Mouse (Mus musculus): ENCODE data around the gene Amfr. TPM values are rescaled to one million over a fixed set of nuclear protein-coding genes. Genes with fewer than 3 reads are reported as not detected.

The Amfr gene
- polyA plus RNA-seq, 1 experiment from 2014 or later, result 81.6 TPM

DNA sequence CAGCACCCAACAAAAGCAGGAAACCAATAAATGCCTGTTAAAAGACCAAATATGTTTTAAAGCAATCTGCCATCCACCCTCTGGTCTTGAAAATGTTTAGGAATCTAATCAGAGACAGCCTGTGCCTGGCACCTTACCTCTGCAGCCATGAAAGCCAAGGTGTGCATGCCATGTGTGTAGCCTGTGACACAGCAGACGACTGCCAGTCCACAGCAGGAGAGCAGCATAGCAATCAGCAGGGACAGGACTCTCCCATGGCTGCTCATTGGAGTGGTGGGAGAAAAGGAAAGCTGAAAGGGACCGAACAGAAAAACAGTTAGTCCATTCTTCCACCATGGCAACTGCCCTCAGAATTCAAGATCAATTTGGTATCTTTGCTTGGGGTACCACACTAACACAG is 13.7 kb downstream of the Amfr start:
- WGBS, result 91% methylated on average over 2 of the region's 2 CpGs
- DNase-seq, result no peak
- H3K36me3 ChIP-seq (ENCODE audit: control insufficient read depth, insufficient read depth, low read length), result peaks cover 59% of the 10 kb centered on the region

GRCm38 (mm10) chr8:93989739-93990138 is 22.9 kb downstream of the Amfr start:
- peaks cover 45% of the 10 kb centered on the region for H3K36me3 ChIP-seq (ENCODE audit: control insufficient read depth, insufficient read depth, low read length)
- WGBS, result 98% methylated on average over 4 of the region's 4 CpGs
- H3K4me1 ChIP-seq (ENCODE audit: control insufficient read depth, insufficient read depth, low read length), result no peaks in the 10 kb centered on the region
- H3K27me3 ChIP-seq (ENCODE audit: control insufficient read depth, insufficient read depth, low read length), result no peaks in the 10 kb centered on the region
- H3K9me3 ChIP-seq (ENCODE audit: control insufficient read depth, low read length), result 0 out of 2 replicates have a peak, but pooled peaks cover 3% of the 10 kb centered on the region
- no peak overlapping the region for H3K9ac ChIP-seq (replicated peaks; ENCODE audit: low read length)
- no peak for DNase-seq
- H3K4me2 ChIP-seq (ENCODE audit: low read length), result no peak overlapping the region
- no peak overlapping the region for H3K27ac ChIP-seq (replicated peaks; ENCODE audit: low read depth, low read length)
- ATAC-seq (ENCODE audit: low FRiP score, low TSS enrichment), result no peak
- no peak overlapping the region for H3K4me3 ChIP-seq (replicated peaks; ENCODE audit: low read depth, low read length)

More for the DNA sequence above, 13.7 kb downstream of the Amfr start:
- Histone ChIP-seq H3K9ac (replicated peaks; ENCODE audit: low read length) (no peak overlapping the region), H3K27ac (replicated peaks; ENCODE audit: low read depth, low read length) (no peak overlapping the region), H3K4me3 (replicated peaks; ENCODE audit: low read depth, low read length) (no peak overlapping the region), H3K27me3 (ENCODE audit: control insufficient read depth, insufficient read depth, low read length) (no peaks in the 10 kb centered on the region), H3K4me2 (ENCODE audit: low read length) (no peak overlapping the region), H3K4me1 (ENCODE audit: control insufficient read depth, insufficient read depth, low read length) (no peaks in the 10 kb centered on the region), H3K9me3 (ENCODE audit: control insufficient read depth, low read length) (no peaks in the 10 kb centered on the region)
- ATAC-seq (ENCODE audit: low FRiP score, low TSS enrichment), result no peak

DNA sequence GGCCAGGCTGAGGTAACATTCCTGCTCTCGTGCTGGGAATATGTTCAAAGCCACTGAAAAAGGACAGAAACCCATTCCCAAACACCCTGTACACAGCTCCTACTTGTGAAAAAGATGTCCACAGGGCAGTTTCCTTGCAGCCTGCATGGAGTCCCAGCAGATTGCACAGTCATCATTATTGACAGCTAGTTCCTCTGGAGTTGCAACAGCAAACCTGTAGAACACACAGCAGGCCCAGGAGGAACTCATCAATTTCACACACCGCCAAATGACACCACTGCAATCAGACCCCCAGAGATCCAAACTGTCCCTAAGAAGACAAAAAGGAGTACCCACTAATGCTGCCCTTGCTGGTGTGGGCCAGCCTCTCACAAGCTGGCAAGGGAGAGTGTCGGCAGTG is 27.9 kb downstream of the Amfr start:
- no peak for ATAC-seq (ENCODE audit: low FRiP score, low TSS enrichment)
- Histone ChIP-seq H3K9me3 (ENCODE audit: control insufficient read depth, low read length) (no peaks in the 10 kb centered on the region), H3K36me3 (ENCODE audit: control insufficient read depth, insufficient read depth, low read length) (peaks cover 87% of the 10 kb centered on the region), H3K4me1 (ENCODE audit: control insufficient read depth, insufficient read depth, low read length) (no peaks in the 10 kb centered on the region), H3K9ac (replicated peaks; ENCODE audit: low read length) (no peak overlapping the region), H3K4me2 (ENCODE audit: low read length) (no peak overlapping the region), H3K27ac (replicated peaks; ENCODE audit: low read depth, low read length) (no peak overlapping the region), H3K27me3 (ENCODE audit: control insufficient read depth, insufficient read depth, low read length) (no peaks in the 10 kb centered on the region), H3K4me3 (replicated peaks; ENCODE audit: low read depth, low read length) (no peak overlapping the region)
- WGBS, result 93% methylated on average over 3 of the region's 3 CpGs
- DNase-seq, result no peak

DNA sequence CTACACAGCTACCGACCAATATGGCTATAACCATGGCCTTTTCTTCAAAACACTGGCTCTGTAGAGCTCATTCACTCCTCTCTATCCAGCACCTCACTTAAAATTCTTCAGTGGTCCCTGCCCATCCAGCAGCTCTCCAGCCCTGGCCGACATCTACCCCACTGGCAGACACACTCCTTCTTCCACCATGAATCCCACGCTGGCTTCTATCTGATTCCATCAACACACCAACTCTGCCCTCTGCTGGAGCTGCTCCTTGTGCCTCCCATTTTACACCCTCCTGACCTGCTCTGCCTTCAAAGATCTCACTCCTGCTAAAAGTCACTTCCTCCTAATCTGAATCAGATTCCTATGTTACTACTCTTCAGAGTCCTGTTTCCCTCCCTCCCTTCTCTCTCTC is 28.8 kb downstream of the Amfr start:
- Histone ChIP-seq H3K4me2 (ENCODE audit: low read length) (no peak overlapping the region), H3K36me3 (ENCODE audit: control insufficient read depth, insufficient read depth, low read length) (peaks cover 86% of the 10 kb centered on the region), H3K9ac (replicated peaks; ENCODE audit: low read length) (no peak overlapping the region), H3K27me3 (ENCODE audit: control insufficient read depth, insufficient read depth, low read length) (no peaks in the 10 kb centered on the region), H3K4me3 (replicated peaks; ENCODE audit: low read depth, low read length) (no peak overlapping the region), H3K9me3 (ENCODE audit: control insufficient read depth, low read length) (no peaks in the 10 kb centered on the region), H3K4me1 (ENCODE audit: control insufficient read depth, insufficient read depth, low read length) (no peaks in the 10 kb centered on the region), H3K27ac (replicated peaks; ENCODE audit: low read depth, low read length) (no peak overlapping the region)
- WGBS, result 81% methylated on average over 3 of the region's 3 CpGs
- DNase-seq, result peak; percentile 56
- no peak for ATAC-seq (ENCODE audit: low FRiP score, low TSS enrichment)

DNA sequence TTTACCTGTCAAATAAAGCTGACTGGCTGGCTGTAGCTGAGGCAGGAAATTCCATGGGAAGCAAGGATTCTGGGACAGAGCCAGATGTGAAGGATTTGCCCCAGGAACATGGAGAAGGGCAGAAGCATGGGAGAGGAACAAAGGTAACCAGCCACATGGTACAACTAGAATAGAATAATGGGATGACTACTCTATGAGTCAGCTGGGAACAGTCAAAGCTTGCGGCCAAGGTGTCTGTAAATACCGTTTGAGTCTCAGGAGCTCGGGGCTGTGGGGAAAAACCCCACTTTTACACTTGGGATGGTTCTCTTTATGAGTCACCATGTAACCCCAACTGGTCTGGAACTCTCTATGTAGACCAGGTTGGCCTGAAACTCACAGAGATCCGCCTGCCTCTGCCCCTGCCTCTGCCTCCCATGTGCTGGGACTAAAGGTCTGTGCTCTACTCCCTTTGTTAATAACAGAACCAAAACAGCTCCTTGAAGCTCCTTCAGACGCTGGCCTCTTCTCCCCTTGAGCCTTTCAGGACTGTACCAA is 30.9 kb downstream of the Amfr start:
- peaks cover 88% of the 10 kb centered on the region for H3K36me3 ChIP-seq (ENCODE audit: control insufficient read depth, insufficient read depth, low read length)
- no peak for ATAC-seq (ENCODE audit: low FRiP score, low TSS enrichment)
- no peaks in the 10 kb centered on the region for H3K4me1 ChIP-seq (ENCODE audit: control insufficient read depth, insufficient read depth, low read length)
- no peaks in the 10 kb centered on the region for H3K27me3 ChIP-seq (ENCODE audit: control insufficient read depth, insufficient read depth, low read length)
- H3K4me2 ChIP-seq (ENCODE audit: low read length), result no peak overlapping the region
- no peak overlapping the region for H3K4me3 ChIP-seq (replicated peaks; ENCODE audit: low read depth, low read length)
- no peak overlapping the region for H3K9ac ChIP-seq (replicated peaks; ENCODE audit: low read length)
- no peaks in the 10 kb centered on the region for H3K9me3 ChIP-seq (ENCODE audit: control insufficient read depth, low read length)
- no peak for DNase-seq
- no peak overlapping the region for H3K27ac ChIP-seq (replicated peaks; ENCODE audit: low read depth, low read length)
- WGBS, result 95% methylated on average over 5 of the region's 5 CpGs

DNA sequence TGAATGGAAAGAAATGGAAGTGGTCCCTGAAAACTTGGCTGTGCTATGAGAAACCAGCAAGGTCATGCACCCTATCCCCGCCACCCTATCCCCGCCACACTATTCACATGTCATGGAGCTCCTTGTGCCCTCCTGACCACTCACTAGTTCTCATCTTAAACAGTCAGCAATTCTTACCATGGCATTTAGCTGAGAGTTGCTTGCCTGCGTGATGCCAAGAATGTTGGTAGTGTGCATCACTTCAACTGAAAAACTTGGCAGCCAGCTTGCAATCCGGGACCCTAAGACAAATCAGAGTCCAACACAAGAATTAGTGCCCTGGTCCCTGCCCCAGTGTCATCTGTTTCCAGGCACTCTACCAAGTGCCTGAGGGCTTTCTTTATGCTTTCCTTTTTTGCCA is 32.5 kb downstream of the Amfr start:
- H3K4me1 ChIP-seq (ENCODE audit: control insufficient read depth, insufficient read depth, low read length), result no peaks in the 10 kb centered on the region
- no peak overlapping the region for H3K4me3 ChIP-seq (replicated peaks; ENCODE audit: low read depth, low read length)
- H3K27ac ChIP-seq (replicated peaks; ENCODE audit: low read depth, low read length), result no peak overlapping the region
- no peaks in the 10 kb centered on the region for H3K9me3 ChIP-seq (ENCODE audit: control insufficient read depth, low read length)
- WGBS, result 88% methylated on average over 4 of the region's 4 CpGs
- ATAC-seq (ENCODE audit: low FRiP score, low TSS enrichment) (no peak), DNase-seq (no peak)
- H3K36me3 ChIP-seq (ENCODE audit: control insufficient read depth, insufficient read depth, low read length), result peaks cover 84% of the 10 kb centered on the region
- no peak overlapping the region for H3K9ac ChIP-seq (replicated peaks; ENCODE audit: low read length)
- no peak overlapping the region for H3K4me2 ChIP-seq (ENCODE audit: low read length)
- H3K27me3 ChIP-seq (ENCODE audit: control insufficient read depth, insufficient read depth, low read length), result no peaks in the 10 kb centered on the region

- no peak overlapping the region for H3K4me2 ChIP-seq (ENCODE audit: low read length)
- H3K27ac ChIP-seq (replicated peaks; ENCODE audit: low read depth, low read length), result no peak overlapping the region
- ATAC-seq (ENCODE audit: low FRiP score, low TSS enrichment) (no peak), DNase-seq (no peak)
- H3K9me3 ChIP-seq (ENCODE audit: control insufficient read depth, low read length), result no peaks in the 10 kb centered on the region
- H3K4me1 ChIP-seq (ENCODE audit: control insufficient read depth, insufficient read depth, low read length), result no peaks in the 10 kb centered on the region
- H3K27me3 ChIP-seq (ENCODE audit: control insufficient read depth, insufficient read depth, low read length), result no peaks in the 10 kb centered on the region
- WGBS, result 96% methylated on average over 6 of the region's 6 CpGs
- H3K36me3 ChIP-seq (ENCODE audit: control insufficient read depth, insufficient read depth, low read length), result peaks cover 80% of the 10 kb centered on the region
- H3K4me3 ChIP-seq (replicated peaks; ENCODE audit: low read depth, low read length), result no peak overlapping the region
- no peak overlapping the region for H3K9ac ChIP-seq (replicated peaks; ENCODE audit: low read length)
Measured at GRCm38 (mm10) chr8:93976446-93977211, 36.0 kb downstream of the Amfr start.

- Histone ChIP-seq H3K4me2 (ENCODE audit: low read length) (no peak overlapping the region), H3K9ac (replicated peaks; ENCODE audit: low read length) (no peak overlapping the region), H3K4me3 (replicated peaks; ENCODE audit: low read depth, low read length) (no peak overlapping the region), H3K27ac (replicated peaks; ENCODE audit: low read depth, low read length) (no peak overlapping the region), H3K4me1 (ENCODE audit: control insufficient read depth, insufficient read depth, low read length) (no peaks in the 10 kb centered on the region), H3K36me3 (ENCODE audit: control insufficient read depth, insufficient read depth, low read length) (peaks cover 72% of the 10 kb centered on the region), H3K27me3 (ENCODE audit: control insufficient read depth, insufficient read depth, low read length) (no peaks in the 10 kb centered on the region), H3K9me3 (ENCODE audit: control insufficient read depth, low read length) (no peaks in the 10 kb centered on the region)
- no peak for DNase-seq
- 92% methylated on average over 2 of the region's 2 CpGs for WGBS
- no peak for ATAC-seq (ENCODE audit: low FRiP score, low TSS enrichment)
Measured at GRCm38 (mm10) chr8:93975358-93975757, 37.3 kb downstream of the Amfr start.

DNA sequence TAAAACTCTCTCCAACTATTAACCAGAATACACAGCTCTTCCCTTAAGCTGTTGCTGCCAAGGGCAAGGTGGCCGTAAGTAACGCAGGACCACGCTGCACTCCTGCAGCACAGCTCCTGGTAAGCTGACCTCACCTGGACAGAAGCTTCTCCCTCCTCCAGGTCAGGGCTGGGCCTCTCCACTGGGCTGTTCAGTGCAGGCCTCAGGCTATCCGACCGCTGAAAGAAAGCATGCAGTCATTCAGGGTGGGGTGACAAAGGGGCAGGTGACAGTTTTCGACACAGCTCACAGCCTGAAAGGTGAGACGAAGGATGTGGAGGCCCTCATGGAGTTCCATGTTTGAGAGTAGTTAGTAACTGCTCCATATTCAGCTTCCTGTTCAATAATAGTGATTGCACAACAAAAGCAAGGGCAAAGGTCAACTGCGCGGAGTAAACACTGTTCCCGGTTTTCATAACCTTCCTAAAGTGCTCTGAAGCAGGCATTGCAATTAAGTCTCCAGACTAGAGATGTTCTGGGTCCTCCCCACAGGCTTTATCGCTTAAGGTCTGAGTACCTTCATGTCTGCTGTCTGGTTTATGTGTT is 37.9 kb downstream of the Amfr start:
- no peak overlapping the region for H3K4me2 ChIP-seq (ENCODE audit: low read length)
- WGBS, result 92% methylated on average over 11 of the region's 11 CpGs
- no peaks in the 10 kb centered on the region for H3K27me3 ChIP-seq (ENCODE audit: control insufficient read depth, insufficient read depth, low read length)
- no peak overlapping the region for H3K9ac ChIP-seq (replicated peaks; ENCODE audit: low read length)
- DNase-seq, result no peak
- ATAC-seq (ENCODE audit: low FRiP score, low TSS enrichment), result no peak
- no peaks in the 10 kb centered on the region for H3K9me3 ChIP-seq (ENCODE audit: control insufficient read depth, low read length)
- H3K36me3 ChIP-seq (ENCODE audit: control insufficient read depth, insufficient read depth, low read length), result peaks cover 66% of the 10 kb centered on the region
- H3K4me3 ChIP-seq (replicated peaks; ENCODE audit: low read depth, low read length), result no peak overlapping the region
- no peak overlapping the region for H3K27ac ChIP-seq (replicated peaks; ENCODE audit: low read depth, low read length)
- no peaks in the 10 kb centered on the region for H3K4me1 ChIP-seq (ENCODE audit: control insufficient read depth, insufficient read depth, low read length)

All from midbrain, embryonic 14.5 days (tissue).